Mouse (Mus musculus) embryonic facial prominence, embryonic 15.5 days (tissue): ENCODE results near the gene Cish. TPM values are rescaled to one million over a fixed set of nuclear protein-coding genes. Genes with fewer than 3 reads are reported as not detected.

Source experiments
- ATAC-seq: fragments of 200-750 bp; cut with Nextera tagmentation; 2 replicates; pipeline ENCODE4 v1.8.0; 2017; ENCODE audit warnings: low read depth, moderate TSS enrichment; ENCODE audit not compliant: insufficient number of reproducible peaks, low FRiP score, low TSS enrichment
- H3K27ac ChIP-seq: fragments of 300-500 bp; sonication (generic); replicated peaks from 2 replicates; pipeline ENCODE4 v1.5.1; 2015; ENCODE audit warnings: mild to moderate bottlenecking, inconsistent platforms
- H3K27me3 ChIP-seq: fragments of 300-500 bp; sonication (generic); 2 replicates; pipeline ENCODE4 v1.6.1; 2015; ENCODE audit warnings: inconsistent platforms
- H3K36me3 ChIP-seq: fragments of 300-500 bp; sonication (generic); 2 replicates; pipeline ENCODE4 v1.6.1; 2015; ENCODE audit warnings: mild to moderate bottlenecking, inconsistent platforms
- H3K4me1 ChIP-seq: fragments of 300-500 bp; sonication (generic); 2 replicates; pipeline ENCODE4 v1.6.1; 2015; ENCODE audit warnings: inconsistent platforms
- H3K4me2 ChIP-seq: fragments of 300-500 bp; sonication (generic); replicated peaks from 2 replicates; pipeline ENCODE4 v1.6.1; 2015; ENCODE audit warnings: mild to moderate bottlenecking, inconsistent platforms
- H3K4me3 ChIP-seq: fragments of 300-500 bp; sonication (generic); replicated peaks from 2 replicates; pipeline ENCODE4 v1.5.1; 2015; ENCODE audit warnings: mild to moderate bottlenecking, inconsistent platforms
- H3K9ac ChIP-seq: fragments of 300-500 bp; sonication (generic); 2 replicates; pipeline ENCODE4 v1.6.1; 2015; ENCODE audit warnings: inconsistent platforms
- H3K9me3 ChIP-seq: fragments of 300-500 bp; sonication (generic); replicated peaks from 2 replicates; pipeline ENCODE4 v1.6.1; 2016; ENCODE audit warnings: inconsistent platforms
- WGBS: fragments of 180-500 bp; shearing (Covaris S2); methylation state at CpG from one replicate; pipeline ENCODE4 v1.1.7; 2015; 5-methylcytosine and 5-hydroxymethylcytosine counted together
- polyA plus RNA-seq: library from polyadenylated mRNA; unstranded; fragments of >200 nt; fragmentation: Nextera tagmentation; extraction: Ambion mirVana; gene quantifications from 2 replicates; pipeline ENCODE4 v1.2.1, GENCODE M21; 2015

Gene Cish
- polyA plus RNA-seq, 1 experiment from 2014 or later = 18.9 TPM

DNA sequence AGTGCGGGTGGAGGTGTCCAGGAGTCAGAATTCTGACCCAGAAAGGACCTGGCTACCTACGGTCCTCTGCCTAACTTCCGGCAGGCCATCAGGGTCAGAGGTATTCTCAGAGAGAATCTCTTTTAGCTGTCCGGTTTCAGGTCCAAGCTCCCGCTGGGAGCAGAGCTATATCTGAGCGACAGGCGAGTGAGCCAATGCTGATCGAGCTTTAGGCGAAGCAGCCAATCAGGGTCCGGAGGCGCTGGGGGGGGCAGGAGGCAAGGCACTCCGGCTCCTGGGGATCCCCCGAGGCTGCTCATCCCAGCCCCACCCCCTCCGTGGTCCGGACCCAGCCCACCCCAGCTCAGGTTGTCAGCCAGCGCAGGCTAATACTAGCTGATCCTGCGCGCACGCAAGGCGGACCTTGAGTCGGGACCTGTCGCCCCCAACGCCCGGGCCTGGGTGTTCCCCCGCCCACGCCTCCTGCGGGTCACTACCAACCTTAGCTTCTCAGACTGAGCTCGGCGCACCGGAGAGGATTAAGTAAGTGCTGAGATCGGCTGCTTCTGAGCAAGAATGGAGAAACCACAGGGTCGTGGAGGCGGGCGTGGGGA is 44.5 kb downstream of the Cish start, which contains the start of gene 6430571L13Rik:
Gene 6430571L13Rik, plus strand, starts transcription at position 336 of the 593 bp plus-strand sequence.
- Histone ChIP-seq H3K4me1 (peaks cover 12% of the 10 kb centered on the region), H3K4me3 (peak within 1 kb of the TSS; percentile 68), H3K27ac (no peak within 1 kb of the TSS), H3K4me2 (peak within 1 kb of the TSS; percentile 92), H3K9me3 (no peaks in the 10 kb centered on the region), H3K27me3 (peaks cover 5% of the 10 kb centered on the region; the same call in 1 of the 2 replicates), H3K36me3 (no peaks in the 10 kb centered on the region), H3K9ac (peak within 1 kb of the TSS; percentile 50)
- 1% methylated on average over 34 of the region's 34 CpGs for WGBS
- ATAC-seq = peak; percentile 91

- peak overlapping the region; percentile 92 for H3K4me2 ChIP-seq
- H3K4me3 ChIP-seq = peak overlapping the region; percentile 68
- H3K9ac ChIP-seq = peak overlapping the region; percentile 50; the same call in 1 of the 2 replicates
- peaks cover 5% of the 10 kb centered on the region; the same call in 1 of the 2 replicates for H3K27me3 ChIP-seq
- H3K27ac ChIP-seq = no peak overlapping the region
- 53% methylated on average over 12 of the region's 12 CpGs for WGBS
- H3K9me3 ChIP-seq = no peaks in the 10 kb centered on the region
- ATAC-seq = no peak
- peaks cover 12% of the 10 kb centered on the region for H3K4me1 ChIP-seq
- no peaks in the 10 kb centered on the region for H3K36me3 ChIP-seq
These were observed 45.3 kb downstream of the Cish start for GRCm38 (mm10) chr9:107340911-107341645.

- H3K27ac ChIP-seq = no peak overlapping the region
- H3K4me3 ChIP-seq = no peak overlapping the region
- no peak overlapping the region for H3K4me2 ChIP-seq
- no peak for ATAC-seq
- H3K9ac ChIP-seq = no peak overlapping the region
- WGBS = 83% methylated on average over 11 of the region's 11 CpGs
- H3K27me3 ChIP-seq = peaks cover 5% of the 10 kb centered on the region; the same call in 1 of the 2 replicates
- H3K4me1 ChIP-seq = peaks cover 12% of the 10 kb centered on the region
- no peaks in the 10 kb centered on the region for H3K9me3 ChIP-seq
- no peaks in the 10 kb centered on the region for H3K36me3 ChIP-seq
These were observed 46.4 kb downstream of the Cish start for GRCm38 (mm10) chr9:107342201-107342709.

GRCm38 (mm10) chr9:107343146-107343943 is 47.5 kb downstream of the Cish start:
- Histone ChIP-seq H3K4me2 (no peak overlapping the region), H3K9me3 (no peaks in the 10 kb centered on the region), H3K4me1 (peaks cover 7% of the 10 kb centered on the region), H3K27me3 (peaks cover 5% of the 10 kb centered on the region; the same call in 1 of the 2 replicates), H3K27ac (no peak overlapping the region), H3K36me3 (no peaks in the 10 kb centered on the region), H3K9ac (no peak overlapping the region), H3K4me3 (no peak overlapping the region)
- no peak for ATAC-seq
- 65% methylated on average over 8 of the region's 8 CpGs for WGBS

DNA sequence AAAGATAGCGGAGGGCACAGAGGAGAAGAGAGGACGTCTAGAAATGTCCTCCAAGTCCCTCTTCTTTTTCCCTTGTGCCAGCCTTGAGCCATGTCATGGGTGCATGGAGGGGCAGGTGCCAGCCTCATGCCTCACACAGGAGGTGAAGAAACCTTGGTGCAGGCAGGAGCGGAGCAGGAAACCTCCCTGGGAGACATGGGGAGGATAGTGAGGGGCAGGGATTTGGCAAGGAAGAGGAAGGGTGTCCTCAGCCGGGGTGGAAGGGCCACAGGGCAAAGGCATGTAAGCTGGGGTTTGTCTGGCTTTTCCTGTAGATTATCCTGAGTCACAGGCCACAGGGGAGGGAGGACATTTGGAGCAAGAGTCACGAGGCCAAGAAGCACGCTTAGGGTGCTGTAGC is 48.2 kb downstream of the Cish start:
- no peak for ATAC-seq
- Histone ChIP-seq H3K9ac (no peak overlapping the region), H3K36me3 (no peaks in the 10 kb centered on the region), H3K4me1 (peaks cover under 1% of the 10 kb centered on the region; the same call in 1 of the 2 replicates), H3K4me2 (no peak overlapping the region), H3K9me3 (no peaks in the 10 kb centered on the region), H3K4me3 (no peak overlapping the region), H3K27ac (no peak overlapping the region), H3K27me3 (peaks cover 5% of the 10 kb centered on the region; the same call in 1 of the 2 replicates)
- WGBS = 67% methylated on average over 6 of the region's 6 CpGs

- H3K4me3 ChIP-seq = no peak overlapping the region
- 82% methylated on average over 8 of the region's 8 CpGs for WGBS
- no peak for ATAC-seq
These were observed 50.3 kb downstream of the Cish start for GRCm38 (mm10) chr9:107346081-107346480.

GRCm38 (mm10) chr9:107347586-107348183 is 51.9 kb downstream of the Cish start:
- Histone ChIP-seq H3K27ac (no peak overlapping the region), H3K4me1 (no peaks in the 10 kb centered on the region), H3K27me3 (no peaks in the 10 kb centered on the region), H3K4me3 (no peak overlapping the region), H3K4me2 (no peak overlapping the region), H3K9me3 (no peaks in the 10 kb centered on the region), H3K9ac (no peak overlapping the region), H3K36me3 (no peaks in the 10 kb centered on the region)
- 66% methylated on average over 9 of the region's 9 CpGs for WGBS
- no peak for ATAC-seq

More at GRCm38 (mm10) chr9:107346081-107346480, 50.3 kb downstream of the Cish start:
- H3K36me3 ChIP-seq = no peaks in the 10 kb centered on the region
- H3K27me3 ChIP-seq = peaks cover 4% of the 10 kb centered on the region; the same call in 1 of the 2 replicates
- H3K4me2 ChIP-seq = no peak overlapping the region
- no peak overlapping the region for H3K27ac ChIP-seq
- no peak overlapping the region for H3K9ac ChIP-seq
- no peaks in the 10 kb centered on the region for H3K9me3 ChIP-seq
- no peaks in the 10 kb centered on the region for H3K4me1 ChIP-seq

GRCm38 (mm10) chr9:107349321-107349720 is 53.5 kb downstream of the Cish start:
- Histone ChIP-seq H3K9ac (no peak overlapping the region), H3K36me3 (no peaks in the 10 kb centered on the region), H3K27me3 (no peaks in the 10 kb centered on the region), H3K4me3 (no peak overlapping the region), H3K9me3 (no peaks in the 10 kb centered on the region), H3K4me1 (no peaks in the 10 kb centered on the region), H3K27ac (no peak overlapping the region), H3K4me2 (no peak overlapping the region)
- no peak for ATAC-seq
- 51% methylated on average over 7 of the region's 7 CpGs for WGBS
